ENCODE assay signal across 8 mouse cellular contexts in the genomic region with DNA sequence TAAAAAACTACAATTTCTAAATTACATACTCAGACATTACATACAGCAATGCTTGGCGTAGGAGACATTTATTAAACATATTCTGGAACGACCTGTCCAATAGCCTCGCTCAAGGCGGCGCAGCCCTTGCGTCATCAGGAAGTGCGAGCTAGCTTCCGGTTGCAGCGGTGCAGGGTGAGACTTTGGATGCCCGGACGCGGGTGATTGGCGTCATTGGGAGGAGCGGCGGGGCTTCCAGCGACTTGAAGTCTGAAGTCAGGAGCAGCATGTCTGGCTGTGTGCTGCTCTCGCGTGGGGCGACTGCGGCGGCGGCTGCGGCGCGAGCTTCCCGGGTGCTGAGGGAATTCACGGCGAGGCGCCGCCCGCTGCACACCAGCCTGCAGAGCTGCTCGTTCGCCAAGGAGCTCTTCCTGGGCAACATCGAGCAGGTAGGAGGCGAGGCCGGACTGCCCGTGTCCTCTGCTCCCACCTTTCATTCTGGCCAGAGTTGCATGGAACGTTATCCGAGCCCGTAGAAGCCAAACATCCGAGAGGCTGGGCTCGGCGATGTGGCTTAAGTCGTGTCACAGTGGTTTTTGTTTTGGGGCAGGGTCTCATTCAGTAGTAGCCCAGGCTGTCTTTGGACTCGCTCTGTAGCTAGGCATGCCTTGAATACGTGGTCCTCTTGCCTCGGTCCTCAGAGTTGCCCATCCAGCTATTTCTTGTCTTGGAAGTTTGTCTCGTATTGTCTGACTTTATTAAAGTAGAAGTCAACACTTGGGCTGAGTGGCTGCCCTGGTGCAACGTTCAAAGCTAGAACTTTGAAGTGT. TPM values are rescaled to one million over a fixed set of nuclear protein-coding genes. Genes with fewer than 3 reads are reported as not detected.
DNase-seq lines count a peak whose midpoint lies in the region; ATAC-seq and TF ChIP-seq lines count a peak whose summit lies in the region.

A gene (plus strand): TSS at position 137 of the 809 bp plus-strand sequence.

- DNase-seq in WW6 (ENCODE audit: low read depth, low spot score), result peak; percentile 87
- peak; percentile 86 to 92 for DNase-seq in cerebellum, postnatal 4 days (ENCODE audit: low spot score in 2 of 2)
- peak; percentile 95 for DNase-seq in gastrocnemius, adult 2 months
- peak; percentile 98 for DNase-seq in hindbrain, postnatal 0 days (ENCODE audit: low spot score)
- peak; percentile 96 to 98 for DNase-seq in left cerebral cortex, adult 2 months (ENCODE audit: extremely low spot score in 1 of 2, low spot score in 2 of 2)
- peak; percentile 97 to 98 for DNase-seq in right cerebral cortex, adult 2 months (ENCODE audit: low spot score in 2 of 2)
- DNase-seq in urinary bladder, postnatal 14 days (ENCODE audit: low spot score), result peak; percentile 95

- H3K4me3 ChIP-seq in gastrocnemius, adult 2 months, result peak within 1 kb of the TSS; percentile 88
- H3K4me3 ChIP-seq in hindbrain, postnatal 0 days (ENCODE audit: low read length), result peak within 1 kb of the TSS; percentile 91
- H3K4me3 ChIP-seq in left cerebral cortex, adult 2 months, result peak within 1 kb of the TSS; percentile 81

- H3K4me2 ChIP-seq in hindbrain, postnatal 0 days (ENCODE audit: low read depth, low read length), result peak within 1 kb of the TSS; percentile 72

- no peaks in the 10 kb centered on the region for H3K27me3 ChIP-seq in hindbrain, postnatal 0 days (ENCODE audit: insufficient read depth, low read length)

- H3K4me1 ChIP-seq in hindbrain, postnatal 0 days (ENCODE audit: insufficient read depth, low read length), result peaks cover 13% of the 10 kb centered on the region; the same call in 1 of the 2 replicates

- WGBS in hindbrain, postnatal 0 days, result under 1% methylated on average over 49 of the region's 49 CpGs

- H3K36me3 ChIP-seq in hindbrain, postnatal 0 days (ENCODE audit: insufficient read depth, low read length), result peaks cover 4% of the 10 kb centered on the region; the same call in 1 of the 2 replicates

- peak within 1 kb of the TSS; percentile 78 for H3K9ac ChIP-seq in hindbrain, postnatal 0 days (replicated peaks; ENCODE audit: low read length)

- no peaks in the 10 kb centered on the region for H3K9me3 ChIP-seq in hindbrain, postnatal 0 days (ENCODE audit: low read length)

- TF ChIP-seq CTCF in gastrocnemius, adult 2 months (IDR thresholded peaks at IDR 0.05), result no peak
- 0 out of 2 replicates have a peak, but pooled peaks have one; percentile 2 for TF ChIP-seq CTCF in hindbrain, postnatal 0 days (IDR thresholded peaks at IDR 0.05; ENCODE audit: low read depth)
- TF ChIP-seq CTCF in left cerebral cortex, adult 2 months (IDR thresholded peaks at IDR 0.05), result no peak

- intact Hi-C loops in gastrocnemius, adult 2 months (cut with DNase I), result loop anchor here (5.0 kb wide), 1 partner anchor 64 kb away; a partner anchor contains a TSS
- intact Hi-C loops in left cerebral cortex, adult 2 months (cut with DNase I), result loop anchor here (1.0 to 2.0 kb wide), 2 partner anchors 66 to 85 kb away; a partner anchor contains a TSS

- H3K27ac ChIP-seq in gastrocnemius, adult 2 months, result peak within 1 kb of the TSS; percentile 91
- H3K27ac ChIP-seq in hindbrain, postnatal 0 days, result peak within 1 kb of the TSS; percentile 71; the same call in 1 of the 2 replicates
- peak within 1 kb of the TSS; percentile 62 for H3K27ac ChIP-seq in left cerebral cortex, adult 2 months

- peak; percentile 98 for ATAC-seq in hindbrain, postnatal 0 days
- peak; percentile 98 for ATAC-seq in megakaryocyte, adult 5-6 weeks (ENCODE audit: poor library complexity, severe bottlenecking)

RNA-seq across cellular contexts. Expression of the gene that starts here (rescaled TPM):
- 10 to 100 TPM; 25.1 to 30.0 TPM for total RNA-seq in gastrocnemius, adult 2 months (2021)
- total RNA-seq in hindbrain, postnatal 0 days (2014; rRNA removed), result 31.7 and 51.8 TPM in 2 replicates
- polyA plus RNA-seq in hindbrain, postnatal 0 days (2015; fragmentation: Nextera tagmentation; extraction: Ambion mirVana), result 69.6 and 74.1 TPM in 2 replicates
- total RNA-seq in left cerebral cortex, adult 2 months (2021), result 10 to 100 TPM; 45.6 to 48.2 TPM
- total RNA-seq in megakaryocyte, adult 5-6 weeks (2015), result 15.4 and 27.5 TPM in 2 replicates
- 15.2 and 17.0 TPM in 2 replicates for total RNA-seq in megakaryocyte, adult 5-6 weeks (2017)

Comparison
In these comparisons a context has a peak if more than half of its experiments do, and no peak if none do; other contexts are left out.
1. Peak in every context shown above with its lines: DNase-seq, ATAC-seq, H3K4me3 ChIP-seq and H3K27ac ChIP-seq.